Mouse (Mus musculus) lung, postnatal 0 days (tissue): ENCODE results near the gene Hnf4a. TPM values are rescaled to one million over a fixed set of nuclear protein-coding genes. Genes with fewer than 3 reads are reported as not detected.

Experiments
- ATAC-seq: fragments of 200-750 bp; cut with Nextera tagmentation; 2 replicates; pipeline ENCODE4 v1.8.0; 2017; ENCODE audit warnings: moderate library complexity
- DNase-seq: peaks from one replicate; pipeline ENCODE4 v3.0.0-alpha.2; 2016; ENCODE audit warnings: low spot score
- H3K27ac ChIP-seq: fragments of 300-500 bp; sonication (generic); 2 replicates; pipeline ENCODE4 v1.5.1; 2014; ENCODE audit warnings: antibody characterized with exemption, mild to moderate bottlenecking, low read length, mixed read lengths
- H3K27me3 ChIP-seq: fragments of 300-500 bp; sonication (generic); replicated peaks from 2 replicates; pipeline ENCODE4 v1.6.1; 2014; ENCODE audit warnings: low read length, mixed read lengths; ENCODE audit not compliant: insufficient read depth
- H3K36me3 ChIP-seq: fragments of 300-500 bp; sonication (generic); 2 replicates; pipeline ENCODE4 v1.6.1; 2014; ENCODE audit warnings: low read length, mixed read lengths; ENCODE audit not compliant: insufficient read depth
- H3K4me1 ChIP-seq: fragments of 300-500 bp; sonication (generic); 2 replicates; pipeline ENCODE4 v1.6.1; 2014; ENCODE audit warnings: antibody characterized with exemption, low read depth, low read length, mixed read lengths; ENCODE audit not compliant: insufficient read depth
- H3K4me2 ChIP-seq: fragments of 300-500 bp; sonication (generic); replicated peaks from 2 replicates; pipeline ENCODE4 v1.6.1; 2014; ENCODE audit warnings: low read depth, mild to moderate bottlenecking, low read length, moderate library complexity, mixed read lengths
- H3K4me3 ChIP-seq: fragments of 300-500 bp; sonication (generic); 2 replicates; pipeline ENCODE4 v1.5.1; 2014; ENCODE audit warnings: low read depth, low read length
- H3K9ac ChIP-seq: fragments of 300-500 bp; sonication (generic); replicated peaks from 2 replicates; pipeline ENCODE4 v1.6.1; 2014; ENCODE audit warnings: low read depth, mild to moderate bottlenecking
- H3K9me3 ChIP-seq: fragments of 300-500 bp; sonication (generic); 2 replicates; pipeline ENCODE4 v1.6.1; 2016; ENCODE audit warnings: low read length, mixed read lengths
- CTCF ChIP-seq: IDR thresholded peaks from 2 replicates; pipeline ENCODE4 v1.5.1; 2016; ENCODE audit warnings: antibody characterized with exemption, mild to moderate bottlenecking
- EP300 ChIP-seq: IDR thresholded peaks from 2 replicates; pipeline ENCODE4 v1.6.1; 2016; ENCODE audit warnings: antibody characterized with exemption, mild to moderate bottlenecking, control low read depth
- WGBS: fragments of 180-500 bp; shearing (Covaris S2); extraction: QIAGEN DNeasy Blood & Tissue Kit; methylation state at CpG from one replicate; pipeline ENCODE4 v1.1.7; 2014; 5-methylcytosine and 5-hydroxymethylcytosine counted together
- polyA plus RNA-seq: library from polyadenylated mRNA; unstranded; fragments of >200 nt; fragmentation: Nextera tagmentation; extraction: Ambion mirVana; gene quantifications from 2 replicates; pipeline ENCODE4 v1.2.1, GENCODE M21; 2015

Gene Hnf4a
- polyA plus RNA-seq, 1 experiment from 2014 or later, result 0.23 TPM

DNA sequence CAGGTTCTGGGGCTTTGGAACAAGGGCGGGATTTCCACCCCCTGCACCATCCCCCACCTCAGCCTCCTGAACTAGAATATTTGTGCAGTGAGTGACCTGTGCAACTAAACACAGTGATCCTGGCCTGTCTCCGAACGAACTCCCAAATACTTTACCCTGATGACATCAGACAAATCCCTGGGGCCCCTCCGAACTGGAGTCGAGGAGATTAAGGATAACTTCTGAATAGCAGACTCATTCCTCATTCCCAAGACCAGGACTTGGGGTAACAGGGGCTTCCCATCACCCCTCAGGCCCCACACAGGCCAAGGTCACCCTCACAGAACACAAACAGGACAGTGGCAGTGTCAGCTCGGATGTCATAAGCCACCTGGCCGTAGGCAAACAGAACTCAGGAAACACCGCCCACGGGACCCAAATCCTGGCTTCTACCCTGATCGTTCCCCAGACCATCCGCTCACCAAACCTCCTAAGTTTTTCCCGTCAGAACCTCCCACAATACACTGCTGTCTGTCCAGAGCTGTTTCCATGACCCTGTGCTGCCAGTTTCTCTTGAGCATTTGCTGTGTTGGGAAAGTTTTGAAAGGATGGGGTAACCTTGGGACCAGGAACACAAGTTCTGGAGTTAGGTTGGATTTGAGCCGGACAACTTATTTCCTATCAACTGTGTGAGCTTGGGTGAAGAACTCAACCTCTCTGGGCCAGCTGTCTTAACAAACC lies 32.9 kb downstream of the Hnf4a start:
- Histone ChIP-seq H3K4me2 (no peak overlapping the region), H3K27ac (no peak overlapping the region), H3K4me1 (peaks cover 3% of the 10 kb centered on the region; the same call in 1 of the 2 replicates), H3K9me3 (no peaks in the 10 kb centered on the region), H3K4me3 (no peak overlapping the region), H3K27me3 (no peaks in the 10 kb centered on the region), H3K9ac (no peak overlapping the region), H3K36me3 (no peaks in the 10 kb centered on the region)
- ATAC-seq, result no peak
- 46% methylated on average over 13 of the region's 13 CpGs for WGBS
- TF ChIP-seq CTCF (no peak), EP300 (no peak)
- no peak for DNase-seq

GRCm38 (mm10) chr2:163540231-163541117 lies 33.9 kb downstream of the Hnf4a start:
- no peak for DNase-seq
- H3K4me2 ChIP-seq, result no peak overlapping the region
- H3K27me3 ChIP-seq, result no peaks in the 10 kb centered on the region
- no peak overlapping the region for H3K4me3 ChIP-seq
- no peak for ATAC-seq
- no peaks in the 10 kb centered on the region for H3K9me3 ChIP-seq
- 52% methylated on average over 9 of the region's 9 CpGs for WGBS
- H3K27ac ChIP-seq, result no peak overlapping the region
- no peaks in the 10 kb centered on the region for H3K36me3 ChIP-seq
- no peaks in the 10 kb centered on the region for H3K4me1 ChIP-seq
- no peak for TF ChIP-seq CTCF
- TF ChIP-seq EP300, result no peak
- H3K9ac ChIP-seq, result no peak overlapping the region

- Histone ChIP-seq H3K9me3 (no peaks in the 10 kb centered on the region), H3K36me3 (no peaks in the 10 kb centered on the region), H3K4me3 (no peak overlapping the region), H3K4me2 (no peak overlapping the region), H3K4me1 (no peaks in the 10 kb centered on the region), H3K9ac (no peak overlapping the region), H3K27ac (no peak overlapping the region), H3K27me3 (no peaks in the 10 kb centered on the region)
- TF ChIP-seq CTCF, result no peak
- TF ChIP-seq EP300, result no peak
- ATAC-seq (no peak), DNase-seq (no peak)
- WGBS, result 64% methylated on average over 10 of the region's 10 CpGs
These were observed 35.1 kb downstream of the Hnf4a start for GRCm38 (mm10) chr2:163541568-163542182.

GRCm38 (mm10) chr2:163542674-163543073 lies 36.1 kb downstream of the Hnf4a start:
- no peaks in the 10 kb centered on the region for H3K36me3 ChIP-seq
- H3K4me3 ChIP-seq, result no peak overlapping the region
- TF ChIP-seq CTCF, result no peak
- TF ChIP-seq EP300, result no peak
- 90% methylated on average over 10 of the region's 10 CpGs for WGBS
- no peak for ATAC-seq
- H3K27me3 ChIP-seq, result no peaks in the 10 kb centered on the region
- H3K4me1 ChIP-seq, result no peaks in the 10 kb centered on the region
- no peaks in the 10 kb centered on the region for H3K9me3 ChIP-seq
- no peak for DNase-seq
- no peak overlapping the region for H3K4me2 ChIP-seq
- H3K27ac ChIP-seq, result no peak overlapping the region
- no peak overlapping the region for H3K9ac ChIP-seq

DNA sequence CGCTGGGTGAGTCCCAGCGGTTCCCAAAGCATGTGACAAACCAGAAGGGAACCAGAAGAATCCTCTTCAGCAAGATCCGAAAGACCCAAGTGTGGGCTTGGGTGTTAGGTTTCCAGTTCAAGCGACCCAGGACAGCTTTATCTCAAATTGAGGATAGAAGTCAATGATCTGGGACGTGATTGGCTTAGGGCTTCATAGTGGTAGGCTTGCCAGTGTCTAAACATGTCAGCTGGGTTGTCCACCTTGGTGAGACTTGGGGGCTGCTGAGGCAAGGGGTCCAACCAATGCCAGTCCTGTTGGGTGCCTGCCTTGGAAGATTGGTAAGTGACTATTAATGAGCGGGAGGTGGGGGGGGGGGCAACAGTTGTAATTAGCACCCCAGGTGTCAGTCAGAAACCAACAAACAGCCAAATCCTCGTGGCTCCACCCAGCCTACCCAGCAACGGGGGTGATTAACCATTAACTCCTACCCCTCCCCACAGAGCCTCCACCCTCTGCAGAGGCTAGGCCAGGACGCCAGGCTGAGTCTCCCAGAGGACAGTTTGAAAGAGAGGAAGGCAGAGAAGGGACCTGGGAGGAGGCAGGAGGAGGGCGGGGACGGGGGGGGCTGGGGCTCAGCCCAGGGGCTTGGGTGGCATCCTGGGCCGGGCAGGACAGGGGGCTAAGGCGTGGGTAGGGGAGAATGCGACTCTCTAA lies 40.2 kb downstream of the Hnf4a start:
- H3K4me1 ChIP-seq, result no peaks in the 10 kb centered on the region
- no peaks in the 10 kb centered on the region for H3K36me3 ChIP-seq
- 67% methylated on average over 14 of the region's 14 CpGs for WGBS
- H3K27ac ChIP-seq, result no peak overlapping the region
- ATAC-seq (no peak), DNase-seq (no peak)
- H3K4me2 ChIP-seq, result no peak overlapping the region
- H3K4me3 ChIP-seq, result no peak overlapping the region
- H3K27me3 ChIP-seq, result no peaks in the 10 kb centered on the region
- TF ChIP-seq CTCF (no peak), EP300 (no peak)
- H3K9me3 ChIP-seq, result no peaks in the 10 kb centered on the region
- H3K9ac ChIP-seq, result no peak overlapping the region

GRCm38 (mm10) chr2:163548822-163549221 lies 42.2 kb downstream of the Hnf4a start:
- WGBS, result 71% methylated on average over 6 of the region's 6 CpGs
- no peaks in the 10 kb centered on the region for H3K27me3 ChIP-seq
- no peaks in the 10 kb centered on the region for H3K36me3 ChIP-seq
- H3K4me2 ChIP-seq, result no peak overlapping the region
- DNase-seq (no peak), ATAC-seq (no peak)
- no peak overlapping the region for H3K9ac ChIP-seq
- no peaks in the 10 kb centered on the region for H3K9me3 ChIP-seq
- no peak for TF ChIP-seq CTCF
- TF ChIP-seq EP300, result no peak
- no peak overlapping the region for H3K27ac ChIP-seq
- H3K4me3 ChIP-seq, result no peak overlapping the region
- no peaks in the 10 kb centered on the region for H3K4me1 ChIP-seq
